Mouse (Mus musculus): ENCODE measurements around the gene Rnf215.

The Rnf215 gene

GRCm38 (mm10) chr11:4190677-4191076, 55.7 kb downstream of the Rnf215 start:
- no peak for DNase-seq (ENCODE audit: low spot score in 2 of 2)
